Mouse (Mus musculus): ENCODE results near the gene Gm10577. TPM values are rescaled to one million over a fixed set of nuclear protein-coding genes. Genes with fewer than 3 reads are reported as not detected.

Gm10577 gene
- total and polyA plus RNA-seq, 3 experiments: not detected

GRCm38 (mm10) chr4:101046576-101046975, 26.1 kb upstream of the Gm10577 start:
- no peaks in the 10 kb centered on the region for H3K9me3 ChIP-seq (replicated peaks; ENCODE audit: low read length)
- DNase-seq (ENCODE audit: extremely low read depth): no peak
- H3K9ac ChIP-seq (ENCODE audit: insufficient read depth, low read depth): no peak overlapping the region
- in situ Hi-C loops (cut with MboI; ENCODE audit: low pct_ligation_motif_present, low pct_unique_long_range_greater_than_20kb, low sequenced_read_pairs) (no loop called here), dilution Hi-C loops (cut with MboI; ENCODE audit: extremely low pct_ligation_motif_present, extremely low pct_unique_long_range_greater_than_20kb, low sequenced_read_pairs) (no loop called here)
- no peaks in the 10 kb centered on the region for H3K4me1 ChIP-seq (ENCODE audit: control insufficient read depth in 1 of 2, insufficient read depth in 2 of 2)
- no peak overlapping the region for H3K4me2 ChIP-seq (ENCODE audit: insufficient read depth, low read depth, poor library complexity, severe bottlenecking)
- TF ChIP-seq POLR2A (IDR thresholded peaks at IDR 0.05; ENCODE audit: low read depth, low read length) (no peak), PAX5 (IDR thresholded peaks at IDR 0.05; ENCODE audit: low read length) (no peak), KAT2A (IDR thresholded peaks at IDR 0.05; ENCODE audit: insufficient replicate concordance, low read length) (no peak), MAZ (IDR thresholded peaks at IDR 0.05; ENCODE audit: low read depth, low read length) (no peak)
- no peaks in the 10 kb centered on the region for H3K36me3 ChIP-seq (replicated peaks in 1 of 2; ENCODE audit: control insufficient read depth in 1 of 2, insufficient read depth in 1 of 2, low read length in 1 of 2)
- H3K27me3 ChIP-seq (replicated peaks): no peaks in the 10 kb centered on the region
- H3K27ac ChIP-seq (ENCODE audit: insufficient read depth, low read depth): no peak overlapping the region
- no peaks in the 10 kb centered on the region for H3K79me2 ChIP-seq (replicated peaks; ENCODE audit: control insufficient read depth, extremely low read depth, insufficient read depth, poor library complexity, severe bottlenecking)
- no peak overlapping the region for H3K4me3 ChIP-seq (replicated peaks in 1 of 3; ENCODE audit: low read depth in 2 of 3, low read length in 2 of 3, poor library complexity in 1 of 3)

- Histone ChIP-seq H3K36me3 (replicated peaks in 1 of 2; ENCODE audit: control insufficient read depth in 1 of 2, insufficient read depth in 1 of 2, low read length in 1 of 2) (no peaks in the 10 kb centered on the region), H3K4me2 (ENCODE audit: insufficient read depth, low read depth, poor library complexity, severe bottlenecking) (no peak overlapping the region), H3K4me3 (replicated peaks in 1 of 3; ENCODE audit: low read depth in 2 of 3, low read length in 2 of 3, poor library complexity in 1 of 3) (no peak overlapping the region), H3K4me1 (ENCODE audit: control insufficient read depth in 1 of 2, insufficient read depth in 2 of 2) (no peaks in the 10 kb centered on the region), H3K79me2 (replicated peaks; ENCODE audit: control insufficient read depth, extremely low read depth, insufficient read depth, poor library complexity, severe bottlenecking) (no peaks in the 10 kb centered on the region), H3K27me3 (replicated peaks) (no peaks in the 10 kb centered on the region), H3K9me3 (replicated peaks; ENCODE audit: low read length) (no peaks in the 10 kb centered on the region), H3K27ac (ENCODE audit: insufficient read depth, low read depth) (no peak overlapping the region), H3K9ac (ENCODE audit: insufficient read depth, low read depth) (no peak overlapping the region)
- dilution Hi-C loops (cut with MboI; ENCODE audit: extremely low pct_ligation_motif_present, extremely low pct_unique_long_range_greater_than_20kb, low sequenced_read_pairs) (no loop called here), in situ Hi-C loops (cut with MboI; ENCODE audit: low pct_ligation_motif_present, low pct_unique_long_range_greater_than_20kb, low sequenced_read_pairs) (no loop called here)
- TF ChIP-seq MAFK (IDR thresholded peaks at IDR 0.05; ENCODE audit: insufficient replicate concordance, low read length) (no peak), ZNF384 (IDR thresholded peaks at IDR 0.05; ENCODE audit: low read depth, low read length) (no peak), MYC (IDR thresholded peaks at IDR 0.05; ENCODE audit: low read depth, low read length) (no peak), E2F4 (IDR thresholded peaks at IDR 0.05; ENCODE audit: insufficient replicate concordance, low read depth, low read length) (no peak), JUND (conservative IDR thresholded peaks at IDR 0.05; ENCODE audit: low read depth, low read length) (no peak), CTCF (conservative IDR thresholded peaks at IDR 0.05 in 1 of 2, IDR thresholded peaks at IDR 0.05 in 1 of 2; ENCODE audit: low read depth in 2 of 2, low read length in 2 of 2) (no peak), HCFC1 (IDR thresholded peaks at IDR 0.05; ENCODE audit: low read depth, low read length) (no peak), TCF12 (IDR thresholded peaks at IDR 0.05; ENCODE audit: low read depth, low read length) (no peak), RAD21 (IDR thresholded peaks at IDR 0.05; ENCODE audit: low read depth, low read length) (no peak)
- DNase-seq (ENCODE audit: extremely low read depth): no peak
Observed at GRCm38 (mm10) chr4:101044149-101044548, 23.7 kb upstream of the Gm10577 start.

GRCm38 (mm10) chr4:101043691-101044090, 23.2 kb upstream of the Gm10577 start:
- Histone ChIP-seq H3K4me3 (replicated peaks in 1 of 3; ENCODE audit: low read depth in 2 of 3, low read length in 2 of 3, poor library complexity in 1 of 3) (no peak overlapping the region), H3K9me3 (replicated peaks; ENCODE audit: low read length) (no peaks in the 10 kb centered on the region), H3K27ac (ENCODE audit: insufficient read depth, low read depth) (no peak overlapping the region), H3K79me2 (replicated peaks; ENCODE audit: control insufficient read depth, extremely low read depth, insufficient read depth, poor library complexity, severe bottlenecking) (no peaks in the 10 kb centered on the region), H3K9ac (ENCODE audit: insufficient read depth, low read depth) (no peak overlapping the region), H3K36me3 (replicated peaks in 1 of 2; ENCODE audit: control insufficient read depth in 1 of 2, insufficient read depth in 1 of 2, low read length in 1 of 2) (no peaks in the 10 kb centered on the region), H3K27me3 (replicated peaks) (no peaks in the 10 kb centered on the region), H3K4me2 (ENCODE audit: insufficient read depth, low read depth, poor library complexity, severe bottlenecking) (no peak overlapping the region), H3K4me1 (ENCODE audit: control insufficient read depth in 1 of 2, insufficient read depth in 2 of 2) (no peaks in the 10 kb centered on the region)
- dilution Hi-C loops (cut with MboI; ENCODE audit: extremely low pct_ligation_motif_present, extremely low pct_unique_long_range_greater_than_20kb, low sequenced_read_pairs): no loop called here
- no peak for TF ChIP-seq GABPA (IDR thresholded peaks at IDR 0.05; ENCODE audit: insufficient replicate concordance, low read depth, low read length)
- in situ Hi-C loops (cut with MboI; ENCODE audit: low pct_ligation_motif_present, low pct_unique_long_range_greater_than_20kb, low sequenced_read_pairs): no loop called here
- no peak for DNase-seq (ENCODE audit: extremely low read depth)

Measured in CH12.LX (cell line).